Mouse (Mus musculus) neural tube, embryonic 11.5 days (tissue): ENCODE measurements at regions not wholly inside any gene's neighbourhood (a gene's known extent, or its start where the extent isn't known, plus 50 kb on each side); places are given as distances from the start of the nearest gene placed in this dataset.

Experiments
- ATAC-seq: fragments of 200-750 bp; cut with Nextera tagmentation; 2 replicates; pipeline ENCODE4 v1.8.0; 2017; ENCODE audit warnings: moderate number of reproducible peaks, mild to moderate bottlenecking, moderate TSS enrichment, moderate library complexity; ENCODE audit not compliant: insufficient read depth, low FRiP score, low TSS enrichment
- DNase-seq: peaks from one replicate; pipeline ENCODE4 v3.0.0-alpha.2; 2015; ENCODE audit warnings: low spot score
- H3K27ac ChIP-seq: fragments of 300-500 bp; sonication (generic); 2 replicates; pipeline ENCODE4 v1.5.1; 2014; ENCODE audit warnings: low read depth, mild to moderate bottlenecking, low read length
- H3K27me3 ChIP-seq: fragments of 300-500 bp; sonication (generic); 2 replicates; pipeline ENCODE4 v1.6.1; 2014; ENCODE audit warnings: mild to moderate bottlenecking, low read length, mixed read lengths; ENCODE audit not compliant: control insufficient read depth, insufficient read depth
- H3K36me3 ChIP-seq: fragments of 300-500 bp; sonication (generic); 2 replicates; pipeline ENCODE4 v1.6.1; 2014; ENCODE audit warnings: mild to moderate bottlenecking, low read length, moderate library complexity, mixed read lengths; ENCODE audit not compliant: control insufficient read depth, insufficient read depth
- H3K4me1 ChIP-seq: fragments of 300-500 bp; sonication (generic); 2 replicates; pipeline ENCODE4 v1.6.1; 2014; ENCODE audit warnings: low read length, mixed read lengths; ENCODE audit not compliant: control insufficient read depth, insufficient read depth
- H3K4me2 ChIP-seq: fragments of 300-500 bp; sonication (generic); 2 replicates; pipeline ENCODE4 v1.6.1; 2014; ENCODE audit warnings: low read depth, mild to moderate bottlenecking, moderate library complexity
- H3K4me3 ChIP-seq: fragments of 300-500 bp; sonication (generic); 2 replicates; pipeline ENCODE4 v1.5.1; 2014; ENCODE audit warnings: low read depth, low read length
- H3K9ac ChIP-seq: fragments of 300-500 bp; sonication (generic); 2 replicates; pipeline ENCODE4 v1.6.1; 2014; ENCODE audit warnings: mild to moderate bottlenecking, low read length
- H3K9me3 ChIP-seq: fragments of 300-500 bp; sonication (generic); 2 replicates; pipeline ENCODE4 v1.6.1; 2016; ENCODE audit warnings: low read length; ENCODE audit not compliant: control insufficient read depth
- WGBS: fragments of 180-500 bp; shearing (Covaris S2); extraction: QIAGEN DNeasy Blood & Tissue Kit; methylation state at CpG from one replicate; pipeline ENCODE4 v1.1.7; 2014; 5-methylcytosine and 5-hydroxymethylcytosine counted together

GRCm38 (mm10) chr8:31373140-31373787 is 2055.2 kb upstream of the 5930422O12Rik start:
- H3K4me1 ChIP-seq: no peaks in the 10 kb centered on the region
- no peaks in the 10 kb centered on the region for H3K27me3 ChIP-seq
- no peaks in the 10 kb centered on the region for H3K36me3 ChIP-seq
- H3K9ac ChIP-seq: no peak overlapping the region
- no peak overlapping the region for H3K27ac ChIP-seq
- no peak overlapping the region for H3K4me3 ChIP-seq
- WGBS: 82% methylated on average over 6 of the region's 6 CpGs
- no peaks in the 10 kb centered on the region for H3K9me3 ChIP-seq
- DNase-seq (no peak), ATAC-seq (no peak)
- H3K4me2 ChIP-seq: no peak overlapping the region

- 87% methylated on average over 2 of the region's 2 CpGs for WGBS
- Histone ChIP-seq H3K9ac (no peak overlapping the region), H3K27ac (no peak overlapping the region), H3K4me3 (no peak overlapping the region), H3K27me3 (no peaks in the 10 kb centered on the region), H3K4me2 (no peak overlapping the region), H3K36me3 (no peaks in the 10 kb centered on the region), H3K4me1 (no peaks in the 10 kb centered on the region), H3K9me3 (no peaks in the 10 kb centered on the region)
- ATAC-seq: no peak
- no peak for DNase-seq
Measured at GRCm38 (mm10) chr8:31377698-31378334, 2050.7 kb upstream of the 5930422O12Rik start.

GRCm38 (mm10) chr8:31404811-31405210 is 2023.7 kb upstream of the 5930422O12Rik start:
- 83% methylated on average over 3 of the region's 3 CpGs for WGBS
- Histone ChIP-seq H3K9me3 (no peaks in the 10 kb centered on the region), H3K27me3 (no peaks in the 10 kb centered on the region), H3K9ac (no peak overlapping the region), H3K4me2 (no peak overlapping the region), H3K4me1 (no peaks in the 10 kb centered on the region), H3K27ac (no peak overlapping the region), H3K36me3 (no peaks in the 10 kb centered on the region), H3K4me3 (no peak overlapping the region)
- ATAC-seq (no peak), DNase-seq (no peak)

- Histone ChIP-seq H3K27me3 (no peaks in the 10 kb centered on the region), H3K4me3 (no peak overlapping the region), H3K4me1 (no peaks in the 10 kb centered on the region), H3K27ac (no peak overlapping the region), H3K36me3 (no peaks in the 10 kb centered on the region), H3K9me3 (no peaks in the 10 kb centered on the region), H3K9ac (no peak overlapping the region), H3K4me2 (no peak overlapping the region)
- WGBS: 71% methylated on average over 3 of the region's 3 CpGs
- no peak for DNase-seq
- ATAC-seq: no peak
Measured at GRCm38 (mm10) chr8:31422241-31422640, 2006.3 kb upstream of the 5930422O12Rik start.

GRCm38 (mm10) chr8:31427706-31428105 is 2000.8 kb upstream of the 5930422O12Rik start:
- no peak overlapping the region for H3K4me2 ChIP-seq
- no peaks in the 10 kb centered on the region for H3K4me1 ChIP-seq
- DNase-seq (no peak), ATAC-seq (no peak)
- H3K27ac ChIP-seq: no peak overlapping the region
- 92% methylated on average over 4 of the region's 4 CpGs for WGBS
- no peaks in the 10 kb centered on the region for H3K36me3 ChIP-seq
- H3K4me3 ChIP-seq: no peak overlapping the region
- no peaks in the 10 kb centered on the region for H3K27me3 ChIP-seq
- no peaks in the 10 kb centered on the region for H3K9me3 ChIP-seq
- no peak overlapping the region for H3K9ac ChIP-seq

- Histone ChIP-seq H3K9ac (no peak overlapping the region), H3K4me2 (no peak overlapping the region), H3K9me3 (no peaks in the 10 kb centered on the region), H3K4me1 (no peaks in the 10 kb centered on the region), H3K27ac (no peak overlapping the region), H3K4me3 (no peak overlapping the region), H3K36me3 (no peaks in the 10 kb centered on the region), H3K27me3 (no peaks in the 10 kb centered on the region)
- 85% methylated on average over 10 of the region's 10 CpGs for WGBS
- DNase-seq (no peak), ATAC-seq (no peak)
Measured at GRCm38 (mm10) chr8:31436445-31437191, 1991.9 kb upstream of the 5930422O12Rik start.

- Histone ChIP-seq H3K36me3 (no peaks in the 10 kb centered on the region), H3K9me3 (no peaks in the 10 kb centered on the region), H3K4me3 (no peak overlapping the region), H3K9ac (no peak overlapping the region), H3K27ac (no peak overlapping the region), H3K4me1 (no peaks in the 10 kb centered on the region), H3K27me3 (no peaks in the 10 kb centered on the region), H3K4me2 (no peak overlapping the region)
- WGBS: 24% methylated on average over 1 of the region's 1 CpGs
- ATAC-seq (no peak), DNase-seq (no peak)
Measured at GRCm38 (mm10) chr8:31444834-31445233, 1983.7 kb upstream of the 5930422O12Rik start.

GRCm38 (mm10) chr8:31447984-31448383 is 1980.5 kb upstream of the 5930422O12Rik start:
- no peak overlapping the region for H3K9ac ChIP-seq
- H3K27ac ChIP-seq: no peak overlapping the region
- H3K36me3 ChIP-seq: no peaks in the 10 kb centered on the region
- no peaks in the 10 kb centered on the region for H3K27me3 ChIP-seq
- ATAC-seq: no peak
- H3K9me3 ChIP-seq: no peaks in the 10 kb centered on the region
- no peaks in the 10 kb centered on the region for H3K4me1 ChIP-seq
- H3K4me3 ChIP-seq: no peak overlapping the region
- 86% methylated on average over 2 of the region's 2 CpGs for WGBS
- no peak for DNase-seq
- H3K4me2 ChIP-seq: no peak overlapping the region
